Mouse (Mus musculus) testis, adult 2 months (tissue): ENCODE measurements around the gene Ly6g5c. TPM values are rescaled to one million over a fixed set of nuclear protein-coding genes. Genes with fewer than 3 reads are reported as not detected.

Experiments
- H3K27ac ChIP-seq: fragments of 200-500 bp; 2 replicates; pipeline ENCODE4 v1.5.1; 2012; ENCODE audit warnings: low read depth, low read length; ENCODE audit not compliant: control insufficient read depth, insufficient read depth
- H3K27me3 ChIP-seq: fragments of 200-500 bp; 2 replicates; pipeline ENCODE4 v1.6.1; 2012; ENCODE audit warnings: mild to moderate bottlenecking, low read length, moderate library complexity; ENCODE audit not compliant: control insufficient read depth, insufficient read depth
- H3K36me3 ChIP-seq: fragments of 200-500 bp; 2 replicates; pipeline ENCODE4 v1.6.1; 2012; ENCODE audit warnings: mild to moderate bottlenecking, low read length; ENCODE audit not compliant: control insufficient read depth, insufficient read depth
- H3K4me1 ChIP-seq: fragments of 200-500 bp; 2 replicates; pipeline ENCODE4 v1.6.1; 2012; ENCODE audit warnings: low read length; ENCODE audit not compliant: control insufficient read depth, insufficient read depth
- H3K4me3 ChIP-seq: fragments of 200-500 bp; 2 replicates; pipeline ENCODE4 v1.5.1; 2012; ENCODE audit warnings: low read depth, mild to moderate bottlenecking, low read length, moderate library complexity, mixed read lengths; ENCODE audit not compliant: control insufficient read depth
- CTCF ChIP-seq: fragments of 200-500 bp; IDR thresholded peaks from 2 replicates; pipeline ENCODE4 v1.5.1; 2012; ENCODE audit warnings: low read depth, mild to moderate bottlenecking, inconsistent platforms, low read length, moderate library complexity; ENCODE audit not compliant: control insufficient read depth, insufficient read depth, insufficient replicate concordance
- POLR2A ChIP-seq: fragments of 200-500 bp; IDR thresholded peaks from 2 replicates; pipeline ENCODE4 v1.6.1; 2012; ENCODE audit warnings: low read depth, mild to moderate bottlenecking, inconsistent platforms, low read length, moderate library complexity; ENCODE audit not compliant: control insufficient read depth
- polyA plus RNA-seq: library from polyadenylated mRNA; depleted of rRNA; stranded (reverse); fragments of >200 nt; gene quantifications from 2 replicates; pipeline ENCODE4 v1.2.3, GENCODE M21; 2012; rRNA removed

Gene Ly6g5c
- polyA plus RNA-seq, 1 experiment = 0.54 TPM

- TF ChIP-seq CTCF = no peak
- no peak for TF ChIP-seq POLR2A
- no peaks in the 10 kb centered on the region for H3K27me3 ChIP-seq
Observed at GRCm38 (mm10) chr17:35158850-35159593, 50.9 kb downstream of the Ly6g5c start.

DNA sequence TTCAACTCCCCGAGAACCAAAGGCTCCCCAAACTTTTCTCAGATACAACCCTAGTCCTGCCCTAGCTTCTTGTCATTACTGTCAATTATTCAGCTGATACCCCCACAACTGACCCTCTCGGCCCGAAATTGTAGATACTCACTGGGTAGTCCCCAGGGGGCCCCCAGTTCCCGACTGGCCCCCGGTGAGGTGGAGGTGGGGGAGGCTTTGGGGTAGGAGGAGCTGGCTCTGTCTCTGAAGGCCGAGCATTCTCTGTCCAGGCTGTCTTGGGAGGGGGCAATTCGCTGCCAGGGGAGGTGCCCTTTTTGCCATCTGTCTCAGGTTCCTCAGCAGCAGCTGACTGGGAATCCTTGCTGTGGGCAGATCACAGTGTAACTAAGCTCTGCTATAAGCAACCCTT lies 51.6 kb downstream of the Ly6g5c start:
- Histone ChIP-seq H3K36me3 (peaks cover 24% of the 10 kb centered on the region), H3K27me3 (no peaks in the 10 kb centered on the region), H3K4me1 (peaks cover 6% of the 10 kb centered on the region), H3K4me3 (no peak overlapping the region), H3K27ac (no peak overlapping the region)
- no peak for TF ChIP-seq CTCF
- no peak for TF ChIP-seq POLR2A

More at GRCm38 (mm10) chr17:35158850-35159593, 50.9 kb downstream of the Ly6g5c start:
- no peak overlapping the region for H3K27ac ChIP-seq
- H3K36me3 ChIP-seq = peaks cover 24% of the 10 kb centered on the region
- no peak overlapping the region for H3K4me3 ChIP-seq
- peaks cover 6% of the 10 kb centered on the region for H3K4me1 ChIP-seq

DNA sequence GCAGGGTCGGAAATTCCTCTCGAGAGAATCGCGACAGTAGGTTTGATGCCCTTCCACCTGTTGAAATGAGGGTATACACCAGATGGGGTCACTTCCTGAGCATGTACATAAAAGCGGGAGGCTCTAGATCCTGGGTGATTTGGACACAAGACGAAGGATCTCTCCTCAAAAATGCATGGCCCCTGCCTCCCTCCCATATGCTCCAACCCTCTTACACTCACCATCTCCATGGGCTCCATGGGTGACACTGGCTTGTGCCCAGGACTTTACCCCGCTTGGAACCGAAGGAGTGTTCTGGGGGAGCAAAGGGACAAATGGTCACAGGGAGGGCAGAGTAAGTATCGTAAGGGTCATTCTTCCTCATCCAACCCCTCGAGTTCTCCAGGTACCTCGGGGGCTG lies 53.3 kb downstream of the Ly6g5c start:
- no peak for TF ChIP-seq CTCF
- TF ChIP-seq POLR2A = no peak
- Histone ChIP-seq H3K27me3 (no peaks in the 10 kb centered on the region), H3K4me3 (no peak overlapping the region), H3K27ac (no peak overlapping the region), H3K36me3 (peaks cover 15% of the 10 kb centered on the region), H3K4me1 (peaks cover 6% of the 10 kb centered on the region)

Other genes starting within 250 kb of the Ly6g5c start
- 1.1 and 1.2 TPM in 2 replicates for gene Cfb, start 245.8 kb upstream of the Ly6g5c start, polyA plus RNA-seq
- 4.0 and 4.7 TPM in 2 replicates for gene Zbtb12, start 228.8 kb upstream of the Ly6g5c start, polyA plus RNA-seq
- gene Gm20547, start 226.2 kb upstream of the Ly6g5c start, polyA plus RNA-seq = not detected in 2 replicates
- 14.8 and 15.3 TPM in 2 replicates for gene C2, start 210.0 kb upstream of the Ly6g5c start, polyA plus RNA-seq
- 344 and 384 TPM in 2 replicates for gene Ehmt2, start 209.8 kb upstream of the Ly6g5c start, polyA plus RNA-seq
- 0.52 and 2.2 TPM in 2 replicates for gene Slc44a4, start 193.8 kb upstream of the Ly6g5c start, polyA plus RNA-seq
- 4.1 and 7.9 TPM in 2 replicates for gene Neu1, start 177.0 kb upstream of the Ly6g5c start, polyA plus RNA-seq
- gene Hspa1b, start 149.0 kb upstream of the Ly6g5c start, polyA plus RNA-seq = 2.6 and 5.2 TPM in 2 replicates
- gene Gm20481, start 138.4 kb upstream of the Ly6g5c start, polyA plus RNA-seq = not detected in 2 replicates
- 4.4 and 5.5 TPM in 2 replicates for gene Hspa1a, start 136.1 kb upstream of the Ly6g5c start, polyA plus RNA-seq
- gene Hspa1l, start 135.6 kb upstream of the Ly6g5c start, polyA plus RNA-seq = 718 and 731 TPM in 2 replicates
- gene Lsm2, start 126.4 kb upstream of the Ly6g5c start, polyA plus RNA-seq = 480 and 579 TPM in 2 replicates
- gene Vars, start 107.3 kb upstream of the Ly6g5c start, polyA plus RNA-seq = 261 and 309 TPM in 2 replicates
- gene Vwa7, start 91.7 kb upstream of the Ly6g5c start, polyA plus RNA-seq = 0.65 and 0.84 TPM in 2 replicates
- gene Sapcd1, start 80.3 kb upstream of the Ly6g5c start, polyA plus RNA-seq = 3.5 and 3.8 TPM in 2 replicates
- 19.3 and 20.4 TPM in 2 replicates for gene Msh5, start 61.5 kb upstream of the Ly6g5c start, polyA plus RNA-seq
- 24.1 and 24.8 TPM in 2 replicates for gene Clic1, start 58.3 kb upstream of the Ly6g5c start, polyA plus RNA-seq
- gene Ddah2, start 49.2 kb upstream of the Ly6g5c start, polyA plus RNA-seq = 11.1 and 14.4 TPM in 2 replicates
- gene Ly6g6c, start 42.9 kb upstream of the Ly6g5c start, polyA plus RNA-seq = 117 and 146 TPM in 2 replicates
- 3.4 and 3.7 TPM in 2 replicates for gene Mpig6b, start 42.1 kb upstream of the Ly6g5c start, polyA plus RNA-seq
- gene Ly6g6e, start 31.4 kb upstream of the Ly6g5c start, polyA plus RNA-seq = 0.78 and 0.95 TPM in 2 replicates
- 0.85 and 0.99 TPM in 2 replicates for gene Ly6g6d, start 30.2 kb upstream of the Ly6g5c start, polyA plus RNA-seq
- 1.1 and 1.2 TPM in 2 replicates for gene Ly6g6f, start 22.7 kb upstream of the Ly6g5c start, polyA plus RNA-seq
- gene Abhd16a, start 19.0 kb upstream of the Ly6g5c start, polyA plus RNA-seq = 121 and 141 TPM in 2 replicates
- gene Ly6g5b, start 7.1 kb downstream of the Ly6g5c start, polyA plus RNA-seq = 2.9 and 3.1 TPM in 2 replicates
- 70.0 and 73.6 TPM in 2 replicates for gene Gpank1, start 13.2 kb downstream of the Ly6g5c start, polyA plus RNA-seq
- 3,095 and 3,228 TPM in 2 replicates for gene Csnk2b, start 13.8 kb downstream of the Ly6g5c start, polyA plus RNA-seq
- 0.91 and 2.5 TPM in 2 replicates for gene D17H6S53E, start 18.1 kb downstream of the Ly6g5c start, polyA plus RNA-seq
- gene Apom, start 23.8 kb downstream of the Ly6g5c start, polyA plus RNA-seq = 0.41 and 0.48 TPM in 2 replicates
- 709 and 791 TPM in 2 replicates for gene Bag6, start 26.9 kb downstream of the Ly6g5c start, polyA plus RNA-seq
- gene Prrc2a, start 56.6 kb downstream of the Ly6g5c start, polyA plus RNA-seq = 515 and 563 TPM in 2 replicates
- gene Aif1, start 67.8 kb downstream of the Ly6g5c start, polyA plus RNA-seq = 435 and 444 TPM in 2 replicates
- gene Lst1, start 80.2 kb downstream of the Ly6g5c start, polyA plus RNA-seq = 0.65 and 1.3 TPM in 2 replicates
- 0.86 and 0.87 TPM in 2 replicates for gene Ltb, start 86.2 kb downstream of the Ly6g5c start, polyA plus RNA-seq
- 0.07 TPM in 1 of 2 replicates, not detected in the other for gene Tnf, start 93.7 kb downstream of the Ly6g5c start, polyA plus RNA-seq
- 0.07 TPM in 1 of 2 replicates, not detected in the other for gene Lta, start 97.1 kb downstream of the Ly6g5c start, polyA plus RNA-seq
- not detected in 2 replicates for gene Gm16181, start 112.6 kb downstream of the Ly6g5c start, polyA plus RNA-seq
- 10.4 and 11.7 TPM in 2 replicates for gene Atp6v1g2, start 125.4 kb downstream of the Ly6g5c start, polyA plus RNA-seq
- gene Nfkbil1, start 127.5 kb downstream of the Ly6g5c start, polyA plus RNA-seq = 27.9 and 30.2 TPM in 2 replicates
- gene Ddx39b, start 133.5 kb downstream of the Ly6g5c start, polyA plus RNA-seq = 125 and 129 TPM in 2 replicates
- gene H2-D1, start 154.5 kb downstream of the Ly6g5c start, polyA plus RNA-seq = 29.6 and 31.4 TPM in 2 replicates
- gene H2-Q1, start 212.1 kb downstream of the Ly6g5c start, polyA plus RNA-seq = not detected in 2 replicates
- gene H2-Q2, start 234.0 kb downstream of the Ly6g5c start, polyA plus RNA-seq = 0.53 and 0.90 TPM in 2 replicates